Mouse (Mus musculus): ENCODE results near the gene Pkig. TPM values are rescaled to one million over a fixed set of nuclear protein-coding genes. Genes with fewer than 3 reads are reported as not detected.
"Not testable (repeated sequence)": the region's sequence is repeated elsewhere in the genome, so short reads cannot be mapped to it uniquely, and the experiment has no call there.

Pkig gene
- total RNA-seq, 2 experiments from 2014 or later = 75.4 to 87.8 TPM

DNA sequence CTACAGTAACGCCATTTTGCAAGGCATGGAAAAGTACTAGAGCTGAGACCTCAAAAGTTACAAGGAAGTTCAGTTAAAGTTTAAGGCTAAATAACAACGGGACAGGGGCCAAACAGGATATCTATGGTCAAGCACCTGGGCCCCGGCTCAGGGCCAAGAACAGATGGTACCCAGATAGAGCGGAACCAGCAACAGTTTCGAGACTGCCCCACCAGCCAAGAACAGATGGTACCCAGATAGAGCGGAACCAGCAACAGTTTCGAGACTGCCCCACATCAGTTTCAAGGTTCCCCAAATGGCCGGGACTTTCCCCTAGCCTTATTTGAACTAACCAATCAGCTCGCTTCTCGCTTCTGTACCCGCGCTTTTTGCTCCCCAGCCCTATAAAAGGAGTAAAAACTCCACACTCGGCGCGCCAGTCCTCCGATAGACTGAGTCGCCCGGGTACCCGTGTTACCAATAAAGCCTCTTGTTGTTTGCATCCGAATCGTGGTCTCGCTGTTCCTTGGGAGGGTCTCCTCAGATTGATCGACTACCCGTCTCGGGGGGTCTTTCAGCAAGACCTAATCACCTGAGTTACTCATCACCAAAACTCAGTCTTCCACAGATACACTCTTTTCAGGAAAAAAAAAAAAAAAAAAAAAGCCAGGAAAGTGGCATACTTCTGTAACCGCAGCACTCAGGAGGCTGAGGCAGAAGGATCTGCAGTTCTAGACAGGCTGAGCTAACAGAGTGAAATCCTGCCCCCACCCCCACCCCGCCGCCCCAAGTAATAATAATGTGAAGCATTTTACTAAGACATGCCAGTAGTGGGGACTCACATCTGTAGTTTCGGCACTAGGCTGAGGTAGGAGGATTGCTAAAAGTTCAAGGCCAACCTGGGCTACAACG lies 15.3 kb upstream of the Pkig start:
- DNase-seq (ENCODE audit: low spot score in 2 of 2) = peak in 1 of 2 experiments; percentile 21

GRCm38 (mm10) chr2:163643576-163643971 lies 14.6 kb upstream of the Pkig start:
- DNase-seq (ENCODE audit: low spot score in 2 of 2) = no peak

DNA sequence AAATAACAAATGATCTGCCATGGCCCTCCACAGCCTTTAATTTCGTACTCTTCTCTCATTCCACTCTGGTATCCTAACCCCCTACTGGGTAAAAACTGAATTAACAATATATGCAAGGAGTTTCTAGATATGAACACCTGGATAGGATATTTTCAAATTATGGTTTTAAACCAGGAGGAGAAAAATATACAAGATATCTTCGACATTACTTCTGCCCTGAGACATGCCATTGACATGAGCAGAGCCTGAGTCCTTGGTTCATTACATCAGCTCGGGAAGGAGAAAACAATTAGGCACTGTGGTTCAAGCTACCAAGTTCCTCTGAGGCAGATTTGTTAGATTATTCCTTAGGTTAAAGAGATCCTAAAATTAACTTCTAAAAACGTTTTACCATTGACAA lies 14.1 kb upstream of the Pkig start:
- DNase-seq (ENCODE audit: low spot score in 2 of 2) = no peak

DNA sequence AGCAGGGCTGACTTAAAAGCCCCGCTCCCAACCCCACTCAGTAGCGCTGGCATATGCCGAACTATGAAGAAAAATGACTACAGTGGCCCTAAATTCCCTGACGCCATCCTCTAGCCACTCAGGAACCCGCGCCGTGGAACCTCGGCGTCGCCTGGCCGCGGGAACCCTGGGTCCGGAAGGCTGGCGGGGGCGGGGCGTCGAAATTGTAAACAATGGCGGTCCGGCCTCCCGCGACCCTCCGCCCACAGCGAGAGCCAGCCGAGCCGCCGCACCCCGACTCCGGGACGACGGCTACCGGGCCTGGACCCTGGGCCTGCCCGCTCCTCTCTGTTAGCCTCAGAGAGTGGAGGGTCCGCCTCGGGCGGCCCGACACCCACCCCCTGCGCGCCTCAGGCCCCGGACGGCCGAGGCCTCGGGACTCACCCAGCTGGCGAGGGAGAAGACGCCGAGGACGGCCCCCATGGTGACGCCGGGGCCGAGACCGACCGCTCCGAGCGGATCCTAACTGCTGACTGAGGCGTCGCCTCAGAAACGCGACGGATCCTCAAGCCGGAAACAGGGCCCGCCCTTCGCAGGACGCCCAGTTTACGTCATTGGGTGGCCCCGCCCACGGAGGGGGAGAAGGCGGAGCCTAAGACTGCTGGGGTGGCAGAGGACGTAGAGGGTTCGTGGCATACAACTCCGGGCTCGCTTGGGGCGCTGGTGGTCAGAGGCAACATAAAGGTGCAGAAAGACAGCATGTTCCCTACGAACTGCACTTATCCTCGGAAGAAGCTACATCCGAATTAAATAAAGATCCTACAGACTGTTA lies 13.4 kb upstream of the Pkig start, which contains the start of gene Serinc3:
Serinc3 (minus strand) TSS at position 557 of the 811 bp plus-strand sequence.
- DNase-seq (ENCODE audit: low spot score in 2 of 2) = peak; percentile 99

GRCm38 (mm10) chr2:163645700-163646460 lies 12.3 kb upstream of the Pkig start:
- DNase-seq (ENCODE audit: low spot score in 2 of 2) = no peak

DNA sequence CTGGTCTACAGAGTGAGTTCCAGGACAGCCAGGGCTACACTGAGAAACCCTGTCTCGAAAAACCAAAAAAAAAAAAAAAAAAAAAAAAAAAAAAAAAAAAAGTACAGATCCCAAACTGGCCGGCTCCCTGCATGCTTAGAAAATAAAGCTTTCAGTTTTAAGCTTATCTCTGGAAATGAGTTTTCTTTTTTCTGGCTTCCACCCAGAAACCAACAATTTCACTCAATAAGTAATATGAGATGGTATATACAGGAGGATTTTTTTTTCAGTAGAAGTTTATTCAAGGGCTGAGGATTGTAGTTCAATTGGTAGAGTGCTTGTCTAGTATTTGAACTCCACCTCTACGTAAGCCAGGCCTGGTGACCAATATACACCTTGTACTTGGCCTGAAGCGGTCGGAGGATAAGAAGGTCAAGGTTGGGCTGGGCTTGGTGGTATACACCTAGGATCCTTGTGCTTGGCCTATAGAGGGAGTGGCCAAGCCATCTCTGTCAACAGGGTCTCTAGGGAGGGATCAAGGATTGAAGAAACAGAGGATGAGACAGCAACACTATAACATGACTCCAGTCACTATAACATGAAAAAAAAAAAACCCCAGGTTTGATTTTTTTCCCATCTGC lies 11.6 kb upstream of the Pkig start:
- DNase-seq (ENCODE audit: low spot score in 2 of 2) = no peak

- DNase-seq (ENCODE audit: low spot score in 2 of 2) = not testable (repeated sequence)
Observed at GRCm38 (mm10) chr2:163655699-163656098, 2.5 kb upstream of the Pkig start.

GRCm38 (mm10) chr2:163657486-163657885 lies 700 bp upstream of the Pkig start:
- no peak for DNase-seq (ENCODE audit: low spot score in 2 of 2)

DNA sequence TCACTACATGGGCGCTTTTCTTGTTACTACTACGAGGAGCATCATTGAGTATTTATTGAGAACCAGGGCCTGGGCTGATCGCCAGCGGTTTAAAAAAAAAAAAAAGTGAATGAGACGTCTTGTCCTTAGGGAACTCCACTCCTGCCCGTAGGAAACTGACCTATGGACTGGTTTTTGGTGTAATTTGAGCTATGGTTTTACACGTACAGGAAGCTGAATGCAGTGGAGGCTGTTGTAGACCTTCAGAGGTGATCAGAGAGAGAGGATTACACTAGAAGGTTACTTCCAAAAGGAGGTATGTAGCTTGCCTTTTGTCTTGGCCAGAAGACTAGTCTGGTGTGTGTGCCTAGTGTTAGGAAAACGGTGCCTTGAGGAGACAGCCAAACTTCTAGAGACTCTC lies 755 bp downstream of the Pkig start:
- peak; percentile 18 to 43 for DNase-seq (ENCODE audit: low spot score in 2 of 2)

- DNase-seq (ENCODE audit: low spot score in 2 of 2) = no peak
Observed at GRCm38 (mm10) chr2:163659431-163659830, 1.2 kb downstream of the Pkig start.

DNA sequence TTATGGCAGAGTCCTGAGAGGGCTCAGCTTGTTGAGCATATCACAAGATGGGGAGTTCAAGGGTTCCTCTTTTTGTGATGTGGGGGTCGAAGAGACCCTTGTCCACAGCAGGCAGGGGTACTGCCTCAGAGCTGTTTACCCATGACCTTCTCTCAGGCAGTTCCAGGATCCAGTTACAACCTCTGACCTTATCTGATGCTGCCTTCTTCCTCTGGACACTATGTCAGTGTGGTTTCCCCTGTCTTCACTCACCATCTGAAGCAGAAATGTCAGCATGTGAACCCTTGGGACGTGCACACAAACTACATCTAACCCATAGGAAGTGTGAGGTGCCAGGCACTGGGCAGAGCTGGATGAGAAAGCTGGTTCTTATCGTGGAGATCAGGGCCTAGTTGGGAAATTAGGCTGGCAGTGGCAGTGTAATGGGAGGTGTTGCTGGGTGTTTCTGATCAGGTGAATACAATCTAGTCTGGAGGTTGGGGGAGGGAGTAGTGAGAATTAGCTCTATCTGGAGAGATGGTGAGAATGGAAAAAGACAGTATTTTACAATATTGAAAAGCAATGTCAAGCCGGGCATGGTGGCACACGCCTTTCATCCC lies 2.0 kb downstream of the Pkig start:
- no peak for DNase-seq (ENCODE audit: low spot score in 2 of 2)

DNA sequence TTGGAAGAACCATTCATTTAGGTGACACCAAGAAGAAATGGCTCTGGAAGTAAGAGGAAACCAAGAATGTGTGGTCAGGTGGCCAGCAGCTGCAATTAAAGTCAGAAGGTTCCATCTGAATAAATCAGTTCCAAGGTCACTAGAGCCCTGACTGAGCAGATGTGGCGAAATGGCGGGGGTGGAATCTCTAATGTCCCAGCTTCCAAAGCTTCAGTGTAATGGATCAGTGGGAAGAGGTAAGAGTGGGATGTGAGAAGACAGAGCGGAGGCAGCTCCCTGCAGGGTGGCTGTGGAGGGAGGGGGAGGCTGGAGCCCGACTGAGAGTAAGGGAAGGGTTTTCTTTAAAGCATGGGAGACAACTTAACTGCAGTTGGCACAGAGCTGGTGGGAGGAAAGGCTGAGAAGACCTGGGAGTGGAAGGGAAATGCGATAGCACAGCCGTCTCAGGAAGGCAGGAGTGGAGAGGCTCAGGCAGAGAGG lies 3.2 kb downstream of the Pkig start:
- DNase-seq (ENCODE audit: low spot score in 2 of 2) = no peak

DNA sequence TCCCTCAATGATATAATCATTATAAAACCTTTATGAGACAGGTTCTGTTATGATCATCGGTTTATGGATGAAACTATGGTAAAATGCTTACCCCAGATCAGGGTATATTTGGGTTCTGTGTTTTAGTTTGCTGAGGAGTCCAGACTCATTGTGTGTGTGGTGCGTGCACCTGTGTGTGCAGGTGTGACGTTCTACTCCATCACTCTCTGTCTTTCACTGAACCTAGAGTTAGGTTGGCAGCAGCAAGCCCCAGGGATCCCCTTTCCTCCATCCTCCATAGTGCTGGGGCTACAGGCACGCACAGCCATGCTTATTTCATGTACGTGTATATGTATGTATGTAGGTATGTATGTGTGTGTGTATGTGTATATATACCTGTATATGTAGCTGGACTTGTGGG lies 3.9 kb downstream of the Pkig start:
- DNase-seq (ENCODE audit: low spot score in 2 of 2) = no peak

DNA sequence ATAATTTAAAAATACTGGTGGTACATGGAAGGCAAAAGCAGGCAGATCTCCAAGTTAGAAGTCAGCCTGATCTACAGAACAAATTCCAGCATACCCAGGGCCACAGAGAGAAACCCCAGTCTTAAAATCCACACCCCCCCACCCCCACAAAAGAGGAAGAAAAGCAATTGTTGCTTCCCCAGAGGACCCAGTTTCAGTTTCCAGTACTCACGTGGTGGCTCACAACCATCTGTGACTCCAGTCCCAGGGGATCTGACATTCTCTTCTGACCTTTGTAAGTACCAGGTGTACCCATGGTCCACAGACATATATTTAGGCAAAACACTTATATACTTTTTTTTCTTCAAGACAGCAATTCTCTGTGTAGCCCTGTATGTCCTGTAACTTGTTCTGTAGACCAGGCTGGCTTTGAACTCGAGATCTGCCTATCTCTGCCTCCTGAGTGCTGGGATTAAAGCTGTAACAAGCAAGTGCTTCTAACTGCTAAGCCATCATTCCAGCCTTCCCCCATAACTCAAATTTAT lies 4.6 kb downstream of the Pkig start:
- no peak for DNase-seq (ENCODE audit: low spot score in 2 of 2)

DNA sequence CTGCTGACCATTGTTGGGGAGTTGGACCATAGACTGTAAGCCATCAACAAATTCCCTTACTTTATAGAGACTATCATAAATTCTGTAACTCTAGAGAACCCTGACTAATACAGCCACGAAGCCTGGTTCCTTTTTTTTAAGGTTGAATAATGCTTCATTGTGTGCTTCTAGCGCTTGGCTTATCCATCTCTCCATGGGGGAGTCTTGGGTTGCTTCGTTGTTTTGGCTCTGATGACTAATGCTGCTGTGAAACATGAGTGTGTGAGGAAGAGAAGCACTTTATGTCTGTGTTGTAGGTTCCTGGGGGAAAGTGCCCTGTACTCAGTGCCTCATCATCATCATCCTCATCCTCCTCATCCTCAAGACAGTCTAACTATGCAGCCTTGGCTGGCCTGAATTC lies 5.7 kb downstream of the Pkig start:
- DNase-seq (ENCODE audit: low spot score in 2 of 2) = no peak

DNA sequence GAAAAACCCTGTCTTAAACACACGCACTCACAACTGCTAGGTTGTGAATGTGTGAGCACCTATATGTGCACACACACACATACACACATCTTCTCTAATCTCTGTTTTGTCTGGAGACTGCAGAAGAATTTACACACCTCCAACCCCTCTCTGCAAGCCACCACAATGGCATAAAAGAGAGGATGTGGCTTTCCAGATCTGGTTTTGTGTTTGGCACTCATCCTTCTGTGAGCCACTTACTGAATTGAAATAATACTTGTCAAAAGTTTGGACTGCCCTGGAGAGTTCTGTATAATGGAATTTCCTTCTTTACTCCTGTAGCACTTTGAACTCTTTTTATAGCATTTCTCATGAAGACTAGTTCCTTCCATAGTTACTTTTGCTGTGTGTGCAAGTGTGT lies 8.9 kb downstream of the Pkig start:
- DNase-seq (ENCODE audit: low spot score in 2 of 2) = no peak

DNA sequence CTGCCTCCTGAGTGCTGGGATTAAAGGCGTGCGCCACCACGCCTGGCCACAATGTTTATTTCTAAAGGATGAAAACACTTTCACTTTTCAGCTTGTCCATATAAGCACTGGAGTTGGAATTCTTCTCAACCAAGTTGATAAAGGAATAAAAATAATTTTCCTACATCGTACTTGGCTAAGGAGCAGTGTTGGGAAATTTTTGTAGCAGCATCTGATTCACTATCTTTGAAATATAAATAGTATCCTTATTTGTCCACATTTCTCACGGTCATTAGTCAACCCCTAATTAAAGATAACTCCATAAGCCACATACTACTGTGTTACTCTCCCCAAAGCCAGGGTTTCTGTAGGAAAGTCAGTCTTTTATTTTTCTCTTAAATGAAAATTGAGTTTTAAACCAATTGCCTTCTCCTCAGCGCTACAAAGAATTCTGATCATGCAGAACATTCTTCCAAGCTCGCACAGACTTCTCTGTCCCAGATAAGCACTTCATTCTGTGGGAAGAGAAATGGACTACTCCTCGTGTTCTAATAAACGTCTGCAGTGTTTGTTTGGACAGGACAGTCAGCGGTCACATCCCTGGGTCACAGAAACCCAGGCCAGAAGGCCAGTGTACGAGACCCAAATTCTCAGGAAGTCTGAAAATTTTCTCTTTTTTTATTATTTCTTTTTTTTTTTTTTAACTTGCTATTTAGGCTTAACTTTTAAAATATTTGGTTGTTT lies 12.8 kb downstream of the Pkig start:
- DNase-seq (ENCODE audit: low spot score in 2 of 2) = no peak

GRCm38 (mm10) chr2:163674397-163674796 lies 16.2 kb downstream of the Pkig start:
- DNase-seq (ENCODE audit: low spot score in 2 of 2) = no peak

- DNase-seq (ENCODE audit: low spot score in 2 of 2) = no peak
Observed at GRCm38 (mm10) chr2:163675144-163675619, 17.0 kb downstream of the Pkig start.
